Mouse (Mus musculus) C3H10T1/2 (cell line): ENCODE results near the gene Ddhd1. TPM values are rescaled to one million over a fixed set of nuclear protein-coding genes. Genes with fewer than 3 reads are reported as not detected.

ENCODE experiments used
- polyA plus RNA-seq, 2 experiments: library from polyadenylated mRNA; unstranded; fragments of >200 nt; fragmentation: generic; extraction: Trizol; gene quantifications; one replicate each; pipeline ENCODE4 v1.2.1; 2012; ENCODE audit warnings: missing spikeins in 2 of 2

Gene Ddhd1
- 1 to 10 TPM in 1 of 2 experiments, under 1 TPM in 1; 0.37 to 3.9 TPM for polyA plus RNA-seq

GRCm38 (mm10) chr14:45657641-45658611 lies at the start of gene Ddhd1:
Ddhd1 (minus strand) TSS chr14:45658143.

Other genes starting within 250 kb of the Ddhd1 start
- gene Fermt2, start 128.0 kb downstream of the Ddhd1 start, polyA plus RNA-seq: 10 to 100 TPM in 1 of 2 experiments, 1 to 10 TPM in 1; 4.2 to 18.0 TPM